Mouse (Mus musculus) myocyte (in vitro differentiated cells): ENCODE data around the gene Hvcn1.

Experiments
- E2F4 ChIP-seq: IDR thresholded peaks from one replicate; pipeline ENCODE4 v1.6.1; 2011; ENCODE audit warnings: mild to moderate bottlenecking, control low read depth, moderate library complexity; ENCODE audit not compliant: insufficient read depth
- POLR2A ChIP-seq: IDR thresholded peaks from one replicate; pipeline ENCODE4 v1.6.1; 2011; ENCODE audit warnings: low read depth, mild to moderate bottlenecking, control low read depth, moderate library complexity; ENCODE audit not compliant: insufficient read length
- USF1 ChIP-seq: IDR thresholded peaks from one replicate; pipeline ENCODE4 v1.6.1; 2011; ENCODE audit warnings: low read depth, mild to moderate bottlenecking, control low read depth, moderate library complexity

DNA sequence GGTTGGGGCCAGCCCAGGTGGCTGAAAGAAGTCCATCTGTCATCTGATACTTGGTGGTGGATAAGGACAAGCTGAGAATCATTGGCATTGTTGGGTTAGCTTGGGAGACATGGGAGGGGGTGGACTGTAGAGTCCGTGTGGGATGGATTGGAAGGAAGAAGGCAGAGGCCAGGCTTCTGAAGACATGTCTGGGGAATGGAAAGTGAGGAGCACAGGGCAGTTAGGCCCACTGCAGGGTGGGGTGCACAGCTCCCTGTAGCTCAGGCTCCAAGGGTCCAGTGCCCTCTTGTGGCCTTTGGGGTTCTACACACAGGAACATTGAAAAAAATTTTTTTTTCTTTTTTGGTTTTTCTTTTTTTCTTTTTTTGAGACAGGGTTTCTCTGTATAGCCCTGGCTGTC lies 30.2 kb upstream of the Hvcn1 start:
- TF ChIP-seq POLR2A: no peak
- no peak for TF ChIP-seq USF1
- TF ChIP-seq E2F4: no peak
